Mouse (Mus musculus): Measurements from ENCODE around the gene Abca8b.

DNA sequence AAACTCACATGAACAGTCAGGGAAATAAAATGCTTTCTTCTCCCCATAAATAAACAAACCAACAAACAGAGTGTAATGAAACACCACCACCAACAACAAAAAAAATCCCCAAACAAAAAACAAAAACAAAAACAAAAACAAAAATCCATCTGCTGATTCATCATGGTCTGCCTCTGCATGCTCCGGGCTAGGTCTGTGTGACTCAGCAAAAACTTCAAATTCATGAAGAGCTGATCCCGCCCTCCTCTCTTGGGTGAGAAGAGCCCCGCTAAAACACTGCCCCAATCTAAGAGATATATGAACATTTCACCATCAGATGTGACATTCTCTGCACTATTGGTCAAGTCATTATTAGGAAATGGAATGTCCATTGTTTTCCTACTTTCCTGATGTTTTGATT, 4.4 kb downstream of the Abca8b start:
- TF ChIP-seq POLR2A (IDR thresholded peaks at IDR 0.05; ENCODE audit: extremely low read depth, insufficient read depth, low read length) (no peak), CTCF (IDR thresholded peaks at IDR 0.05; ENCODE audit: low read depth, low read length) (no peak)

All from liver, adult 2 months (tissue).